Mouse (Mus musculus): ENCODE measurements around the gene Gm10160.
A peak's percentile ranks its signal among the peaks of the same experiment; 100 is the strongest.

Gm10160 gene

GRCm38 (mm10) chr7:81855694-81856093, at the start of gene Gm10160:
Gm10160 (minus strand) TSS chr7:81855794.
- DNase-seq (ENCODE audit: low read depth, low spot score): no peak

GRCm38 (mm10) chr7:81904926-81905325, 49.3 kb upstream of the Gm10160 start:
- no peak for DNase-seq (ENCODE audit: low read depth, low spot score)

GRCm38 (mm10) chr7:81904094-81904493, 48.5 kb upstream of the Gm10160 start:
- DNase-seq (ENCODE audit: low read depth, low spot score): no peak

- DNase-seq (ENCODE audit: low read depth, low spot score): peak; percentile 89
Observed at GRCm38 (mm10) chr7:81899361-81899760, 43.8 kb upstream of the Gm10160 start.

GRCm38 (mm10) chr7:81885128-81885527, 29.5 kb upstream of the Gm10160 start:
- peak; percentile 51 for DNase-seq (ENCODE audit: low read depth, low spot score)

- DNase-seq (ENCODE audit: low read depth, low spot score): no peak
Observed at GRCm38 (mm10) chr7:81881600-81881999, 26.0 kb upstream of the Gm10160 start.

- no peak for DNase-seq (ENCODE audit: low read depth, low spot score)
Observed at GRCm38 (mm10) chr7:81880797-81881196, 25.2 kb upstream of the Gm10160 start.

- no peak for DNase-seq (ENCODE audit: low read depth, low spot score)
Observed at GRCm38 (mm10) chr7:81880286-81880685, 24.7 kb upstream of the Gm10160 start.

- DNase-seq (ENCODE audit: low read depth, low spot score): no peak
Observed at GRCm38 (mm10) chr7:81875372-81875771, 19.8 kb upstream of the Gm10160 start.

- DNase-seq (ENCODE audit: low read depth, low spot score): no peak
Observed at GRCm38 (mm10) chr7:81874636-81875035, 19.0 kb upstream of the Gm10160 start.

GRCm38 (mm10) chr7:81873807-81874206, 18.2 kb upstream of the Gm10160 start:
- DNase-seq (ENCODE audit: low read depth, low spot score): no peak

- DNase-seq (ENCODE audit: low read depth, low spot score): no peak
Observed at GRCm38 (mm10) chr7:81872493-81873013, 17.0 kb upstream of the Gm10160 start.

- peak; percentile 87 for DNase-seq (ENCODE audit: low read depth, low spot score)
Observed at GRCm38 (mm10) chr7:81868158-81868557, 12.6 kb upstream of the Gm10160 start.

GRCm38 (mm10) chr7:81867231-81867930, 11.8 kb upstream of the Gm10160 start:
- peak; percentile 73 for DNase-seq (ENCODE audit: low read depth, low spot score)

- no peak for DNase-seq (ENCODE audit: low read depth, low spot score)
Observed at GRCm38 (mm10) chr7:81865937-81866336, 10.3 kb upstream of the Gm10160 start.

- DNase-seq (ENCODE audit: low read depth, low spot score): no peak
Observed at GRCm38 (mm10) chr7:81864552-81864951, 9.0 kb upstream of the Gm10160 start.

GRCm38 (mm10) chr7:81862587-81863583, 7.3 kb upstream of the Gm10160 start:
- peak; percentile 46 for DNase-seq (ENCODE audit: low read depth, low spot score)

GRCm38 (mm10) chr7:81861921-81862320, 6.3 kb upstream of the Gm10160 start:
- DNase-seq (ENCODE audit: low read depth, low spot score): no peak

- no peak for DNase-seq (ENCODE audit: low read depth, low spot score)
Observed at GRCm38 (mm10) chr7:81861461-81861860, 5.9 kb upstream of the Gm10160 start.

- DNase-seq (ENCODE audit: low read depth, low spot score): no peak
Observed at GRCm38 (mm10) chr7:81860996-81861395, 5.4 kb upstream of the Gm10160 start.

- no peak for DNase-seq (ENCODE audit: low read depth, low spot score)
Observed at GRCm38 (mm10) chr7:81860071-81860470, 4.5 kb upstream of the Gm10160 start.

Data from R1 (cell line).